Mouse (Mus musculus) heart, postnatal 10 days (tissue): Measurements from ENCODE around the gene Recql5. TPM values are rescaled to one million over a fixed set of nuclear protein-coding genes. Genes with fewer than 3 reads are reported as not detected.

Source experiments
- DNase-seq, 2 experiments: peaks; one replicate each; pipeline ENCODE4 v3.0.0; 2021
- intact Hi-C: fragments of 180-260 bp; cut with DNase I; formaldehyde crosslinking; loops from one replicate; pipeline ENCODE4 v1.15.1; 2025
- total RNA-seq, 2 experiments: library from RNA; stranded (reverse); gene quantifications; 2 replicates each; pipeline ENCODE4 v1.2.3; 2021

Gene Recql5
- total RNA-seq, 2 experiments from 2014 or later: 8.3 to 10.9 TPM

DNA sequence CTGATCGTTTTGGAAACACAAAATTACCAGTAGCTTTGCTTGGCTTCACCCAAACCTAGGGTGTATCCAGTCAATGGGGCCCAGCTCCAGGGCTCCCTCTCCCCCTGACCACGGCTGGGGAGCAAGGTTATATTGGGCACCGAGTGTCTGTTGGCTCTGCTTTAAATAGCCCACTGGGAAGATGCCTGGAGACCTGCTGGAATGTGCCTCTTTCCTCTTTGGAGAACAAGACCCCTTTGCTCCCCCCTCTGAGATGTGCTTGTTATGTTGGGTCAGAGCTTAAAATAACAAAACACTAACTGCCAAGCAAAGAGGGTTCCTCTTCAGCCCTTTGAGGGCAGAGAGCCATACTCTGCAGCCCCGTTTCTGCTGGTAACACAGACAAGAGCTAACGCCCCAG is 31.1 kb downstream of the Recql5 start:
- DNase-seq: peak; percentile 59 to 79
- intact Hi-C loops: no loop called here

DNA sequence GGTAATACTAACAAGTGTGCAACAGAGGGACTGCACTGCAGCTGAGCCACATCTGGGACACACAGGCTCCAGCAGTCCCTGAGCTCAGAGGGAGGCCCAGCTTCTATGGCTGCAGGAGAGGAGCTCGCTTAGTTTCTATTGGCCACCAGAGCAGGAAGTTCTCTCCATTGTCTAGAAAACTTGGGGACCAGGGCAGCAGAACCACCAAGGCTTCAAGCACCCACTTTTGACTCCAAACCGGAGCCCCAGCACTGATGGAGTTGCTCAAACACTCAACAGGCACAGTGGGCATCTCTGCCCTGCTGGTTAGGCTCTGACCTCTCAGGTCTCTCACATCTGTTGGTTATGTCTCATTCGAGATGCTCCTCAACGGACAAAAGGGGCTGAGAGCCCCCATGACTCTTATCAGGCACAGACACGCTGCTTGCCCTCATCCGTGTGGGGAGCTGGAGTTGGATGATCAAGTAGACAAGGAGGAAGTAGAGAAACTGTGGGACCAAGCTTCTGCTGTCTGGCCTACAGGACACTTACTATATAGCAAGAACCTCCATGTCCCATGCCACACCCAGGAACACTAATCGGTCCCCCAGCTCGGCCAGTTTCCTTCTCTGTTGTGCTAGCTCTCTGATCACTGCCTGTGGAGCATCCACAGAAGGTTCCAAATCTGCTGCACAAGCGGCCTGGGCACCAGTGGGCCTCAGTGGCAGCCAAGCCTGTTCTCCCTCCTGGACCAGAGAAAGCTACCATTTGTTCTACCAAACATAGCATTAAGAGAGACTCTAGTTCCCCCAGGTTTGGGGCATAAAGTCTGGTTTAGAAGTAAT is 31.7 kb downstream of the Recql5 start:
- no peak for DNase-seq
- intact Hi-C loops: no loop called here

DNA sequence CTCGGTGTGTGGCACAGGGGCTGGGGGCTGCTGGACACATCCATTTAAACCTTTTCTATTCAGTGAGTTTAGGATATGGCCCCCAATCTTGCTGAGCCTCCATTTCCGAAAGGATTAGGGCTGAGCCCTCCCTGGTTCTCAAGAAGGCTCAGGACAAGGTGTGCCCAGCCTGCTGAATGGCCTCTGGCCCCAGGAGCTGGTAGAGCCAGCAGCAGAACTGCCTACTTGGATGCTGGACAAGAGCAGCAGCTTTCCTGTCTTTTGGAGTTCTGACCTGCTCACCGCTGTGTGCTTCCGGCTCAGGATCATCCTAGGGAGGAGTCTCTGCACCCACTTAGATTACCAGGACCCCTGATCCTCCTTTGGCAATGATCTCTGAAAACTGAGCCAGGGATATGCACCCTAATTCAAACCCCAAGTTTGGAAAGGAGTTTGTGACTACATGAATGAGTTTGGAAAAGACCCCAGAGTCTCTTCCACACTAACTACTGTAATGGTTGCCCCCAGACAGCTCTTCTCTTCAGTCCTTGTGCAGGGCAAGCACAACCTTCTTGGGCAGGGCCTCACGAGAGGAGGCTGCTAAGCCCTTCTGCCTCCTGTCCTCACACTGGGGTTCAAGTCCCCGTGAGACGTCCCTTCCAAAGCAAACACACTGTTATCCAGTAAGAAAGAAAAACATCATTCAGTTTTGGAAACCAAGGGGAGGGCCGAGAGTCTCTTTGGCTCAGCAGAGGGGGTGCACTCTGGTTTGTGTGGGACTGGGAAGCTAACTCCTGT is 32.5 kb downstream of the Recql5 start:
- DNase-seq: peak; percentile 43 to 48
- intact Hi-C loops: no loop called here

DNA sequence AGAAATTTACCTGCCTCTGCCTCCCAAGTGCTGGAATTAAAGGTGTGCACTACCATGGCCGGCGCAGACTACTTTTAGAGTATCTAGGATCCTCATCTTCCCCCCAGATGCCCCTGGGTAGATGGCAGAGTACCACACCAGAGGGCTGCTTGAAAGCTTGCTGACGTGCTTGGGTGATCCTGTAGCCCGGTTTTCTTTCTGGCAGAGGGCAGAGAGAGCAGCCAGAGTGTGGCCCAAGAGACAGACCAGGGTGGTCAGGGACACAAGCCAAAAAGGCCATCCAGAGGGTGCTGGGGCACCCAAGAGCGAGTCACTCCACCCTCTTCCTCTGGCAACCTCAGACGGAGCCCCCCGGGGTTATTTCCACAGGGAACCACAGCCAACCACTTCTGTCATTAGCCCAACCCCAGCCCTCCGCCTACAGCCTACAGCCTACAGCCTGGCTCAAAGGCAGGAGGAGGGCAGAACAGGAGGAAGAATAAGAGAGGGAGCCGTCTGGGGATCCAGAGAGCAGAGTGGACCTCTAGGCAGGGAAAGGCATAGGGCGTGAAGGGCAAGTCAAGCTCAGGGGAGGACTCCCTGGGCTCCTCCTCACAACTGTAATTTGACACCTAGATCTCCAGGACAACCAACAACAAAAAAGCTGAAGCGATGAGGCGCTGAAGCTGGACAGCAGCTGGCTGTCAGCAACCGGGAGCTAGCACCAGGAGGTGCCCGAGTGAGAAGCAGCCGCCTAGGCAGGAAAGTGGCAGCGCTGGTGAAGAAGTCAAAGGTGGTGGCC is 33.6 kb downstream of the Recql5 start, which contains the start of gene Smim5:
Smim5 (plus strand) TSS at position 481 of the 781 bp plus-strand sequence.
- DNase-seq: peak; percentile 83 to 86
- intact Hi-C loops: no loop called here

DNA sequence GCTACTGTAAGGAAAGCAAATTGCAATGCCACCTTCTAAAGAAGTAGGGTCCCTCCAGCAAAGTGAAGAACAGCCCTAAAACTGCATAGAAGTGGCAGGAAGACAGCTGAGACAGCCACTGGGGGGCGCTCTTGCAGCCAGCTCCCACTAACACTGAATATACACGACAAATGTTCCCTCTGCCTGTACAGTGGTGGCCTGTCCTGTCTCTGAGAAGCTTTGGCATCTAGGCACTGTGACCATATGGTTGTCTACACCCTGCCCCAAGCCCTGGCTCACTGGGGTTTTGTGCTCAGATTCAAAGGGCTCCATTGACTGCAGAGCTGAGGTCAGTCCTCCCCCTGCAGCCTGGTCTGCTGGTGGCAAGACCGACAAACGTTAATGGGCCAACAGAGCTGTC is 34.4 kb downstream of the Recql5 start:
- peak; percentile 56 to 78 for DNase-seq
- intact Hi-C loops: no loop called here

DNA sequence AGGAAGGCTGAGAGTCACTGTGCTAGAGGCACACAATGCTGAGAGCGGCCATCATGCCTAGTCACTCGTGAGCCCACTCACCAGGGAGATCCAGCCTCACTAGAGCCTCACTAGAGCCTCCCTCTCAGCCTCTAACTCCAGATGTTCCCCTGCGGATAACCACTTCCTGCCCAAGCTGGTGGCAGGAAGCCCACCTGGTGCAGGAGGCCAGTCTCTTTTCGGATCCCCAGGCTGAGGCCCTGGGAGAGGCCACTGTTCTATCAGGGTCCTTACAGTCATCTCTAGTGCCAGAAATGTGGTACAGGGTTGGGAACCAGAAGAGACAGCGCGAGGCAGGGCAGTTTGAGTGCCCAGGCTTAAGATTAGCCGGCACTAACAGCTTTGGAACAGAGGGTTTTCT is 34.8 kb downstream of the Recql5 start:
- DNase-seq: no peak
- intact Hi-C loops: no loop called here

DNA sequence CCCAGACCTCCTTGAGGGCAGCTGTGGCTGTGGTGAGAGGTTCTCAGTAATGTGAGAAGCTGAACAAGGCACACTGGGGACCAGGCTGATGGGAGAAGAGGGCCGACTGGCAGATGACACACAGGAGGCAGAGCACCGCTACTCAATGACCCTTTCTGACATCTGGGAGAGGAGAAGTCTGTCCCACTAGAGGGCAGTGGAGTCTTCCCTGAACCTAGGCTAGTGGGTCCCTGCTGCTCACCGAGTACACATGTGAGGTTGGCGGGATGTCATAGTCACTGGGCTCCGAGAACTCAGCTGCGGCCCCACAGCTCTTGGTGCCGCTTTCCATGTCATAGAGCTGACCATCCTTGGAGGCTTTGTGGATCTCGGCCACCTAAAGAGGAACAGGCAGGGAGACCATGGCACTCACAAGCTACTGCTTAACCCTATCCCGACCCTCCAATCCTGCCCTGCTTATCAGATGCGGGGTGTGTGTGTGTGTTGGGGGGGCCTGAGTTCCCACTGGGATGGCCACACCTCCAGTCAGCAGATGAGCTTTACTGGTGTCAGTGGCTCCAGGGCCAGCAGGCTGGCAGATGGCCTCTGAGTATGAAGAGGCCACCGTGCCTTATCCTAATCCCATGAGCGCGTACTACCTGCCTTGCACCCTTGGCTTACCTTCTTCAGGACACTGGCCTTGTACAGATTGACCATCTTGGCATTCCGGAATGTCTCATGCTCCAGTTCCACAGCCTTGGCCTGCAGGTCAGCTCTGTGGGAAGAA is 38.3 kb downstream of the Recql5 start:
- intact Hi-C loops: loop anchor here (2.0 kb wide), 1 partner anchor 26 kb away; no protein-coding TSS in a partner anchor
- peak; percentile 71 to 74 for DNase-seq

DNA sequence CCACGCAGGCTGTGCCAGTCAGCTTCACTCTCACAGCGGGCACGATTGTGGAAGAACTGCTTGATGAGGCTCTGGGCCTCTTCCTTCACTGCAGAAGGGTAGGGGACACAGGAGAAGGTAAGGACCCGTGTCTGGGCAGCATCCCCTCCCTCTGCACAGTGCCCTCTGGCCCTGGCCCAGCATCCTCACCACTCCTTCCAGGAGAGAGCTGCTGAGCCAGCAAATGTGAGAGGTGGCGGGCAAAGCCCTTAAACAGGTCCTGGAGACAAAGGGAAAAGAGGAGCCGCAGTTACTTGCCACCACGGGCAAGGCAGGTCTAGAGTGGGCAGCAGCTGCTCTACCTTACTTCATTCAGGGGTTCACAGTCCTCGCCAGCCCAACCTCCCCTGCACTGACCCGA is 40.2 kb downstream of the Recql5 start:
- intact Hi-C loops: no loop called here

DNA sequence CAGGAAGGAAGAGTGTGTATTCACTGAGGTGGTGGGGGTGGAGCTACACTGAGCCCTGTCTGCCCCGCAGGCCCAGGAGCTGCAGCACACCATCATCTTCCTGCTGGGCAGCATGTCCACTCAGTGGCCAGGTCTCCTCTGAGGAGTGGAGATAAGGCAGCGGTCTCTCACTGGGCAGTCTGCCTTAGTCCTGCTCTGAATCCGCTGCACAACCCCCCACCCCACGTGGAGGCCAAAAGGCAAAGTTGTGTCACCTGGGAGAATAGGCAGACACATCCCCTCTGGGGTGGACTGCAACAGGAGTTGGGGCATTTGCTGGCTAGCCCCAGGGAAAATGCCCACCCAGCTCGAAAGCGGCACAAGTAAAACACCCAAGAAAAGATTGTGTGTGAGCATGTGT is 41.1 kb downstream of the Recql5 start:
- DNase-seq: no peak
- intact Hi-C loops: no loop called here

More for the DNA sequence above, 40.2 kb downstream of the Recql5 start:
- DNase-seq: no peak

DNA sequence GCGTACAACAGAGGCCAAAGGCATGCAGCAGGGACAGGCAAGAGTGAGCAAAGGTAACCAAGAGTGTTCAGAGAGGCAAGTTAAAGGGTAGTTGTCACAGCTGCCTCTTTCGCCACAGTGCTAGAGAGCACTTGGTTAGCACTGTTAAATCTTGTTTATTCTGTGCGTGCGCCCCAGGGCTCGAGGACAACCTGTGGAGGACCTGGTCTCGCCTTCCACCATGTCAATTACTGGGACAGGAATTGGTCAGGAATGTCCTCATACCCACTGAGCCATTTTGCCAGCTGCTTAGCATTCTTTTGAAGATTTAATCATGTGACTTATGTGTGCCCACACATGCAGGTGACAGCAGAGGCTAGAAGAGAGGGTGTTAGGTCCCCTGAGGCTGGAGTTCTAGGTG is 44.1 kb downstream of the Recql5 start:
- intact Hi-C loops: no loop called here
- no peak for DNase-seq

DNA sequence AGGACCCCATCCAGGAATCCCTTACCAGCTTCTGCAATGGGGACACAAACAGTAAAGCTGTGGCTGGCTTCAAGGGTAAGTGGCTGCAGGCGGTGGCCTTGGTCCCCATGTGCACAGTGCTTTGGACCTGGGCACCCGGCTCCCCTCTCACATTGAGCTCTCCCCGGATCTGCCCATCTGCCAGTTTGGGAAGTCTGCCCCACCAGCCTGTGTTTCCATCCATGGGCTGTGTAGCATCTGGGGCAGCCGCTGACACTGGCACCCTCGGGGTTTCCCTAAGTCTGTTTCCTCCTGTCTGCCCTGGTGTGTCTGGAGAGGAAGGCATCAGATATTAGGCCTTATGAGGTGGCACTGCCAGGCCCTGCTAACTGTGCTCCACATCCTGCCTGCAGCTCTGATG is 45.3 kb downstream of the Recql5 start:
- intact Hi-C loops: no loop called here
- no peak for DNase-seq

DNA sequence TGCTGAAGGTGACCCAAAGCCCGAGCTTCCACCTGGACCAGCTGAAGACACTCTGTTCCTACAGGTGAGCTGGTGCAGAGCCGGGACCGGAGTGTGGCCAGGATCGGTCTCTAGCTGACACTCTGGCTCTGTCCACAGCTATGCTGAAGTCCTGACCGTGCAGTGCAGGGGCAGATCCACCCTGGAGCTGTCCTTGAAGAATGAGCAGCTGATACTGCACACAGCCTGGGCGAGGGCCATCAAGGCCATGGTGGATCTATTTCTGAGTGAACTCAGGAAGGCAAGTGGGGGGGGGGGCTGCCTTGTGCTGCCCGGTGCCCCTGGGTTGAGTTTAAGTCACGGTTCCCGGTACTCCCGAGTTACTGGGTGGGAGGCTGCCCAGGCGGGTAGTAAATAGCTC is 46.8 kb downstream of the Recql5 start:
- DNase-seq: no peak
- intact Hi-C loops: no loop called here

DNA sequence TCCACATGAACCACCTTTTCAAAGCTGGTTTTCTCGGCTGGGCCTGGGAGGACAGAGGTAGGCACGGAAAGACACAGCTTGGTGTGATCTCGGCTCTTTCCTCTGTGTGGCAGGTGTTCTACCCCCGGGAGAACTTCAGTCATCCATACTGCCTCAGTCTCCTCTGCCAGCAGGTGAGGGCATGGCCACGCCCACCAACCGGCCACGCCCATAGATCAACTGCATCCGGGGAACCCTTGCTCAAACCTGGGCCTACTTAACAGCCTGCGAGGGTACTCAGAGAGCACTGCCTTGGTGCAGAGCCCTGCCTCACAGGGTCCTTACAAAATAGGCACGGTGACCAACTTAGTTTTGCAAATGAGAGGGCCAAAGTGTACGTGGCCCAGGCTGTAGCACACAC is 48.0 kb downstream of the Recql5 start:
- intact Hi-C loops: no loop called here
- DNase-seq: no peak

DNA sequence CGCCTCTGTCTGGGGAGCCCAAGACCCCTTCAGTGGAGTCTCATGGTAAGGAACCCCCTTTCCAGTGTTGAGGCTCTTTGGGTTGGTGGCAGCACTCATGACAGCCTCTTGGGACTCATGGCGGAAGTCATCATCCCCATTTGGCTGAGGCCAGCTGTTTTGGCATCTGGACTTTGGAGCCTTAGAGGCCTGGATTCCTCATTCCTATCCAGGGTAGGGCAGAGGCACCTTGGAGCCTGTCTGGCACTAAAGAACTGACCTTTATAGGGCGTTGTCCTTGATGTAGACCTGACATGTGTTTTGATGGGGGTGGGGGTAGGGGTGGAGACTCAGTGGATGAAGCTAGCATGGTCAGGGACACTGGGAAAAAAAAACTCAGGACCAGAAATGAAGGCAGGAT is 48.9 kb downstream of the Recql5 start:
- intact Hi-C loops: no loop called here
- DNase-seq: no peak

DNA sequence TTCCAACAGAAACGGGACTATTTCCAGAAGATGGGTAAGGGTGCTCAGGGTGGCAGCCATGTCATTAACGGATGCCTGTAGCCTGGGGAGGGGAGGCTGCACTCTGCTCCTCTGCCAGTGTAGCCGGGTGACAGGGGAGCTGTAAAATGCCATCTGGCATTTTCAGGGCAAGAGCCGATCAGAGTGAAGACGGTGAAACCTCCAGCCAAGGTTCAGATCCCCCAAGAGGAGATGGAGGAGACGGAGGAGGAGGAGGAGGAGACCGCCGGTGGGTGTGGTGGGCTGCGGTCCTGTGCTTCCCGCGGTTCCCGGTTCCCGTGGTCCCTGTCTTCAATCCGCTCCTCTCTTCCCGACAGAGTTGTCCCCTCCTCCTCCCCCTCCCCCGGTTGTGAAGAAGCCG is 50.0 kb downstream of the Recql5 start:
- no peak for DNase-seq
- intact Hi-C loops: no loop called here

DNA sequence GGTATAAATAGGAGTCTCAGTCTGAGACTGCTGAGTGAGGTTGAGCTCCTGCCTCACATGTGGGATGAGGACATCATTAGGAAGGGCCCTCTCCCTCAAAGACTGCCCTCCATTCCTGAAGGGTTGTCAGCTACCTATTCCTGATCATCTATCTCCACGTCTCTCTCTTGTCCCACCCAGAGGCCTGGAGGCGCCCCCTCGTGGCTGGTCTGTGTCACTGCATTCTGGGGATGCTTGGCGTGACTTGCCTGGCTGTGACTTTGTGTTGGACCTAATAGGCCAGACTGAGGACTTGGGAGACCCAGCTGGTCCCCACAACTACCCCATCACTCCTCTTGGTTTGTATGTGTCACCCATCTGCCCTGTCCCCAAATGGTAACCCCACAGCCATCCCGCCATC is 52.3 kb downstream of the Recql5 start:
- intact Hi-C loops: no loop called here

DNA sequence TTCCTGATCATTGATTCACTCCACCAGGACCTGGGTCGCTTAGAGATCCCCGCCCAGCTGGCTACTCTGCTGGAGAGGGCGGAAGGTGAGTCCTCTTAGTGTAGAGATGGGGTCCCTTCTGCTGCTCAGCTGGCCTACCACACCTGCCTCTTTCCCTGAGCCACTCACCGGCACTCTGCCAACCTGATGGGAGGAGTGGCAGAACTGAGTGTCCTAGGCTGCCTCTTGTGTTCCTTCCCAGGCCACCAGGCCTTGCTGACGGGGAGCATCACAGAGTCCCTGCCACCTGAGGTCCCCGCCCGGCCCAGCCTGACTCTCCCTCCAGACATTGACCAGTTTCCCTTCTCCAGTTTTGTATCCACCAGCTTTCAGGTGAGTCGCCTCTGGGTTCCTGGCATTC is 55.2 kb downstream of the Recql5 start:
- intact Hi-C loops: loop anchor here (5.0 kb wide), 1 partner anchor 156 kb away; no protein-coding TSS in a partner anchor
- no peak for DNase-seq

More for the DNA sequence above, 52.3 kb downstream of the Recql5 start:
- DNase-seq: peak in 1 of 2 experiments; percentile 37

DNA sequence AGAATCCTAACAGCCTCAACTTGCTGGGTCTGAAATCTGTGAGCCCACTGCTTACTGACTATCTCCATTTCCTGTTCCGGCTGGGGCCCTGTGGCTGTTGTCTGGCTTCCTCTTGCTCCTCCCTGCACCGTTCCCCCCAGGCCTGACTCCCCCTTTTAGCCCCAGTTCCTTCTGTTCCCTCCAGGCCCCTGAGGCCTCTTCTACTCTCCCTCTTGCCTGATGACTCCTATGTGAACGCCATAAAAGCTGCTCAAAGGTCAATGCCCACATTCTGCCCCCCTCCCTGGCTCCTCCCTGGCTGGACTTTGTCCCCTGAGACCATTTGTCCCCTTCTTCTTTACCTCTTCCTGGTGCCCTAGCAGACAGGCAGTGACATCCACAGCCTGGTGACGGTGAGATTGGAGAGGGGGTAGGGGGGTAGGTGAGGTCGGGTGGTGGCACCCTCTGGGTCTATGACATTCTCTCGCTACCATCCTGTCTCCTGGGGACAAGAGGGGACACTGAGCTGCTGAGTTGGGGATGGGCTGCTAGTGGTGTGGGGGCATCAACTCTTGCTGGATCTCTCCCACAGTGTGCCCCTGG is 56.0 kb downstream of the Recql5 start:
- no peak for DNase-seq
- intact Hi-C loops: loop anchor here (5.0 kb wide), 1 partner anchor 155 kb away; no protein-coding TSS in a partner anchor

DNA sequence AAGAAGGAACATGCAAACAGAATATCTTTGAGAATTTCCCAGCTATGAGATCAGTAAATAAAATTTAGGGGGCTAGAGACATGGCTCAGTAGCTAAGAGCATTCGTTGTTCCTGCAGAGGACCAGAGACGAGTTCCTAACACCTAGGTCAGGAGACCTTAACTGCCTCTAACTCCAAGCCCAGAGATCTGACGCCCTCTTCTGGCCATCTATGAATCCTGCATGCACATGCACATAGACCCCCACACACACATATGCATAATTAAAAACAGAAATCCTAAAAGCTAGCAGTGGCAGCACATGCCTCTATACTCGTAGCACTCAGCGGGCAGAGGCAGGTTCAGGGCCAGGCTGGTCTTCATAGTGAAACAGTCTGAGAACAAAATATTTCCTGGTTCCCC is 56.8 kb downstream of the Recql5 start:
- intact Hi-C loops: loop anchor here (5.0 kb wide), 1 partner anchor 154 kb away; no protein-coding TSS in a partner anchor
- DNase-seq: no peak

DNA sequence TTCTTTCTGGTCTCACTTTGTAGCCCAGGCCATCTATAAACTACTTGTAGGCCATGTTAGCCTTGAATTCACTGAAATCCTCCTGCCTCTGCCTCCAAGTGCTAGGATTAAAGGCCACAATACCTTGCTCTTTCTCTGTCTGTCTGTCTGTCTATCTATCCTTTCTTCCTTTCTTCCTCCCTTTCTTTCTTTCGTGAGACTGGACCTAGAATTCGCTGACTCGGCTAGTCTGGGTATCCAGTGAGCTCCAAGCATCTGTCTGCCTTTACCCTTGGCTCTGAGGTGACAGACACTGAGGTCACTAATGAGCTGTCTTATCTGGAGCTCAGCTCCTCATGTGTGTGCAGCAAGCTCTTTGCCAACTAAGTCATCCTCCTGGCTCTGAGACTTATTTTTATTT is 57.3 kb downstream of the Recql5 start:
- intact Hi-C loops: loop anchor here (5.0 kb wide), 1 partner anchor 154 kb away; no protein-coding TSS in a partner anchor
- no peak for DNase-seq
